ENCODE assay signal across 11 mouse cellular contexts in genomic region chr17:15777979-15778378, GRCm38 (mm10). TPM values are rescaled to one million over a fixed set of nuclear protein-coding genes. Genes with fewer than 3 reads are reported as not detected.
A peak's percentile ranks its signal among the peaks of the same experiment; 100 is the strongest.
DNase-seq lines count a peak whose midpoint lies in the region; ATAC-seq and TF ChIP-seq lines count a peak whose summit lies in the region.
"Had no signal": no experiment of that assay in that cellular context is flagged by ENCODE, and none has a peak within 500 bp of the region (broad histone marks: within the 10 kb centered on the region; RNA-seq: fewer than 3 reads in every experiment).

No protein-coding gene starts in this region.

- no peak for TF ChIP-seq EP300 in liver, postnatal 0 days (IDR thresholded peaks at IDR 0.05; ENCODE audit: low read depth)

- H3K4me1 ChIP-seq in liver, postnatal 0 days (ENCODE audit: insufficient read depth), result no peaks in the 10 kb centered on the region
- H3K4me1 ChIP-seq in liver, embryonic 11.5 days (replicated peaks; ENCODE audit: control insufficient read depth, insufficient read depth, low read length), result no peaks in the 10 kb centered on the region

- peak; percentile 15 for DNase-seq in CD4-positive, CD25-positive, alpha-beta regulatory T cell, adult 2 months (ENCODE audit: low read depth, low spot score)
- no peak for DNase-seq in liver, postnatal 0 days
- no peak for DNase-seq in liver, embryonic 11.5 days (ENCODE audit: low spot score)
- peak; percentile 37 for DNase-seq in R1 (ENCODE audit: low read depth, low spot score)
- peak; percentile 29 for DNase-seq in naive thymus-derived CD4-positive, alpha-beta T cell, adult 2 months (ENCODE audit: low read depth)
- no peak for DNase-seq in embryo, embryonic 10 days (ENCODE audit: low spot score)
- DNase-seq in urinary bladder, postnatal 14 days (ENCODE audit: low spot score), result no peak
- DNase-seq: embryo, embryonic 11 days; liver had no signal

- no peaks in the 10 kb centered on the region for H3K27me3 ChIP-seq in liver, postnatal 0 days (ENCODE audit: insufficient read depth, low read length)
- no peaks in the 10 kb centered on the region for H3K27me3 ChIP-seq in liver, embryonic 11.5 days (replicated peaks; ENCODE audit: control insufficient read depth, insufficient read depth, low read length)

- ATAC-seq in CD4-positive, CD25-positive, alpha-beta regulatory T cell, adult 4 months, result no peak
- no peak for ATAC-seq in liver, postnatal 0 days
- ATAC-seq in liver, embryonic 11.5 days (replicated peaks; ENCODE audit: low FRiP score), result no peak
- ATAC-seq: midbrain, embryonic 16.5 days had no signal

- no peak overlapping the region for H3K9ac ChIP-seq in liver, postnatal 0 days (replicated peaks)
- no peak overlapping the region for H3K9ac ChIP-seq in liver, embryonic 11.5 days (ENCODE audit: low read depth, low read length)

- no peaks in the 10 kb centered on the region for H3K36me3 ChIP-seq in liver, postnatal 0 days (replicated peaks; ENCODE audit: insufficient read depth, low read length)
- no peaks in the 10 kb centered on the region for H3K36me3 ChIP-seq in liver, embryonic 11.5 days (ENCODE audit: control insufficient read depth, insufficient read depth, low read length)

- WGBS in liver, postnatal 0 days (ENCODE audit: insufficient replicate concordance), result 71% methylated on average over 6 of the region's 6 CpGs
- 79% methylated on average over 6 of the region's 6 CpGs for WGBS in liver, embryonic 11.5 days

- H3K9me3 ChIP-seq in liver, postnatal 0 days (ENCODE audit: low read length), result no peaks in the 10 kb centered on the region
- no peaks in the 10 kb centered on the region for H3K9me3 ChIP-seq in liver, embryonic 11.5 days (ENCODE audit: control insufficient read depth, low read length)

- no peak overlapping the region for H3K4me2 ChIP-seq in liver, postnatal 0 days (ENCODE audit: low read depth, low read length)
- H3K4me2 ChIP-seq in liver, embryonic 11.5 days, result no peak overlapping the region

- H3K27ac ChIP-seq in liver, postnatal 0 days (ENCODE audit: low read depth), result no peak overlapping the region
- no peak overlapping the region for H3K27ac ChIP-seq in liver, embryonic 11.5 days (ENCODE audit: low read depth, low read length)

- no peak overlapping the region for H3K4me3 ChIP-seq in liver, postnatal 0 days (ENCODE audit: low read depth, low read length)
- no peak overlapping the region for H3K4me3 ChIP-seq in liver, embryonic 11.5 days (ENCODE audit: low read depth, low read length)

- peak; percentile 32 for TF ChIP-seq CTCF in liver, postnatal 0 days (IDR thresholded peaks at IDR 0.05; ENCODE audit: low read depth)

RNA-seq across cellular contexts. Expression of gene Rgmb, which starts 52.9 kb away (rescaled TPM):
- under 1 TPM; 0.56 to 0.60 TPM for polyA plus RNA-seq in CD4-positive, CD25-positive, alpha-beta regulatory T cell, adult 4 months (2017; shearing (Covaris generic))
- 1.3 and 1.6 TPM in 2 replicates for polyA plus RNA-seq in liver, postnatal 0 days (2015; fragmentation: Nextera tagmentation; extraction: Ambion mirVana)
- 3.6 and 5.1 TPM in 2 replicates for polyA plus RNA-seq in liver, embryonic 11.5 days (2014; fragmentation: Nextera tagmentation; extraction: Ambion mirVana)

Comparison
In these comparisons a context has a peak if more than half of its experiments do, and no peak if none do; other contexts are left out.
1. DNase-seq: peak in CD4-positive, CD25-positive, alpha-beta regulatory T cell, adult 2 months (single experiment), R1 (single experiment) and naive thymus-derived CD4-positive, alpha-beta T cell, adult 2 months (single experiment); none in liver, postnatal 0 days (single experiment), liver, embryonic 11.5 days (single experiment), embryo, embryonic 10 days (single experiment) and urinary bladder, postnatal 14 days (single experiment).